Mouse (Mus musculus): ENCODE data around the gene Agbl1. TPM values are rescaled to one million over a fixed set of nuclear protein-coding genes. Genes with fewer than 3 reads are reported as not detected.

The Agbl1 gene
- polyA plus RNA-seq, 1 experiment from 2014 or later: not detected

DNA sequence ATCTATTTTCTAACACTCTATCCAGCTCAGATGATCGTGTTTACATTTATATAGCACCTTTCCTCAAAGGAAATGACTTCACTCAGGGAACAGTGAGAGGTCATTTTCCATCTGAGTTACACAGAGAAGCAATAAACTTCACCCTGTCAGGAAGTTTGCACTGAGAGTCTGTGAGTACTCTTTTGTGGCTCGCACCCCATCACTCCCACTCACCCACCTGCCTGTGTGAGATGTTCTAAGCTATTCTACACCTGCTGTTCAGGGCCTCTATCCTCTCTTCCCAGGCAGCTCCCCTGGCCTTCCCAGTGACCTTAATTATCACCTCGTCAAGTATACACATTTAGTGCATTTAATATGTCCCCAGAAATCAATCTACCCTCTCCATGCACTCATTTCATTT is 580.3 kb downstream of the Agbl1 start:
- Histone ChIP-seq H3K4me1 (ENCODE audit: insufficient read depth) (no peaks in the 10 kb centered on the region), H3K4me2 (no peak overlapping the region), H3K36me3 (ENCODE audit: insufficient read depth) (no peaks in the 10 kb centered on the region), H3K4me3 (ENCODE audit: low read depth, low read length) (no peak overlapping the region), H3K9me3 (ENCODE audit: low read depth, low read length) (no peaks in the 10 kb centered on the region), H3K27ac (ENCODE audit: low read depth) (no peak overlapping the region), H3K27me3 (ENCODE audit: insufficient read depth, low read length) (no peaks in the 10 kb centered on the region), H3K9ac (no peak overlapping the region)
- ATAC-seq (ENCODE audit: insufficient read depth) (no peak), DNase-seq (no peak)
- WGBS: 23% methylated on average over 3 of the region's 3 CpGs
- TF ChIP-seq CTCF (IDR thresholded peaks at IDR 0.05; ENCODE audit: low read depth): no peak

DNA sequence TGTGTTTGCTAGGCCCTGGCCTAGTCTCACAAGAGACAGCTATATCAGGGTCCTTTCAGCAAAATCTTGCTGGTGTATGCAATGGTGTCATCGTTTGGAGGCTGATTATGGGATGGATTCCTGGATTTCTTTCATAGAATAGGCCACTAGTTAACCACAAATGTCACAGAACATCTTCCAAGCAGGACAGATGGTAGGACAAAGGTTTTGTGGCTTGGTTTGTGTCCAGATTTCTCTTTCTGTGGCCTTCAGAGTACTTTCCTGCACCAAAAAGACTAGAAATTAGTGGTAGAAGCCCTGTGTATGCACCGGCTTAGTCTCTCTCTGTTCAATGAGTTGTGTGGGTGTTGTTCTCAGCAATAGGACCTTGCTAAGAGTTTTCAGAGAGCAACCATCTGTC is 590.9 kb downstream of the Agbl1 start:
- Histone ChIP-seq H3K4me2 (no peak overlapping the region), H3K27me3 (ENCODE audit: insufficient read depth, low read length) (no peaks in the 10 kb centered on the region), H3K4me3 (ENCODE audit: low read depth, low read length) (no peak overlapping the region), H3K9me3 (ENCODE audit: low read depth, low read length) (no peaks in the 10 kb centered on the region), H3K9ac (no peak overlapping the region), H3K27ac (ENCODE audit: low read depth) (no peak overlapping the region), H3K4me1 (ENCODE audit: insufficient read depth) (no peaks in the 10 kb centered on the region), H3K36me3 (ENCODE audit: insufficient read depth) (no peaks in the 10 kb centered on the region)
- DNase-seq: no peak
- no peak for TF ChIP-seq CTCF (IDR thresholded peaks at IDR 0.05; ENCODE audit: low read depth)
- 71% methylated on average over 2 of the region's 2 CpGs for WGBS
- no peak for ATAC-seq (ENCODE audit: insufficient read depth)

DNA sequence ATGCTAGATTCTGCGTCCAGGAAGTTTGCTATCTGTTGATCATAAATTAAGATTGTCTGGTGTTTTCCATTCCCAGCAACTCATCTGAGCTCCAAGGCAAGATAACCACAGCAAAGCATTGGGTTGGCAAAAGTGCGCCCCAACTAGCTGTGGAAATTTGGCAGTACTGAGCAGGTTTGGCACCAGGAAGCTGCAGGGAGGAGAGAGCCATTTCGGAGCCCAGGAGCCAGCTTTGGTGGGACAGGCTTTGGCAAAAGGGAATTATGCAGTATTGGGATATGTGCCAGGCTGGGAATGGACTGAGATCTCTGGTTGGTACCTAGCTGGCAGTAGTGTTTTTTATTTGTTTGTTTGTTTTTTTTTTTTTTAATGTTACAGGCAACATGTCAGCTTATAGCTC is 612.5 kb downstream of the Agbl1 start:
- no peaks in the 10 kb centered on the region for H3K27me3 ChIP-seq (ENCODE audit: insufficient read depth, low read length)
- ATAC-seq (ENCODE audit: insufficient read depth) (no peak), DNase-seq (no peak)
- no peaks in the 10 kb centered on the region for H3K4me1 ChIP-seq (ENCODE audit: insufficient read depth)
- no peak overlapping the region for H3K9ac ChIP-seq
- H3K27ac ChIP-seq (ENCODE audit: low read depth): no peak overlapping the region
- no peaks in the 10 kb centered on the region for H3K9me3 ChIP-seq (ENCODE audit: low read depth, low read length)
- no peak for TF ChIP-seq CTCF (IDR thresholded peaks at IDR 0.05; ENCODE audit: low read depth)
- H3K36me3 ChIP-seq (ENCODE audit: insufficient read depth): no peaks in the 10 kb centered on the region
- H3K4me2 ChIP-seq: no peak overlapping the region
- WGBS: 77% methylated on average over 3 of the region's 3 CpGs
- H3K4me3 ChIP-seq (ENCODE audit: low read depth, low read length): no peak overlapping the region

DNA sequence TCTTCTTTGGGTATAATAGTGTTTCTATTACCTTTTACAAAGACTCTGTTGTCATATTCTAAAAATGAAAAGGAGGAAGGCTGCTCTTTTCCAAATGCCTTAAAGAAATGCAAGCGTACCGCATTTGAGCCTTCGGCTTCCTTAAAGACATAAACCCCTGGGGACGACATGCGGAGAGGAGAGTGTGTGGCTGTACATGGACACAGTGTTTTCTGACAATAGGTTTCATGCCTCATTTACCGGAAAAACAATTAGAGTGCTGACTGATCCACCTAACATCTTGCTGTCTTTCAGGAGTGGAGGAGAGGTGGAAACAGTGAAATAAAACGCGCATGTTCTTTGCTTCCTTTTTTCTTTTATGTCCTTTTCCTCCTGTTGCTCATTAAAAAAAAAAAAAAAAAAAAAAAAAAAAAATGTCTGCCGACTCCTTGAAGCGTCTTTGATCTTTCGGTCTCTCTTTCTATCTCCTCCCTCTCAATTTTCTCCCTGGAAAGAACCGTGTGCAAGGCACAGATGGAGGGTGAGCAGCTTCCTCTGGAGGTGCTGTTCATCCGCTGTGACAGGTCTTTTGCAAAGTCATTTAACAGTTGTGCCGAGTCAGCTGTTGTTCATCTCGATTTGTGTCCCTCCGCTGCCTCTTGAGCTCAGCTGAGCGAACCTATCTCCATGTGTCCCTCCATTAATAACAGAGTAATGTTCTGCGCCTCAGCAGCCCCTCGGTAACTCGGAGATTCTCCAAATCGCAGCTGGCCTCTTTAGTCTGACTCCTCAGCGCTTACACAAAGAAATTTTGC is 659.9 kb downstream of the Agbl1 start:
- TF ChIP-seq CTCF (IDR thresholded peaks at IDR 0.05; ENCODE audit: low read depth): no peak
- Histone ChIP-seq H3K9me3 (ENCODE audit: low read depth, low read length) (no peaks in the 10 kb centered on the region), H3K27me3 (ENCODE audit: insufficient read depth, low read length) (no peaks in the 10 kb centered on the region), H3K4me2 (no peak overlapping the region), H3K27ac (ENCODE audit: low read depth) (no peak overlapping the region), H3K9ac (no peak overlapping the region), H3K4me1 (ENCODE audit: insufficient read depth) (no peaks in the 10 kb centered on the region), H3K4me3 (ENCODE audit: low read depth, low read length) (no peak overlapping the region), H3K36me3 (ENCODE audit: insufficient read depth) (no peaks in the 10 kb centered on the region)
- 65% methylated on average over 22 of the region's 22 CpGs for WGBS
- ATAC-seq (ENCODE audit: insufficient read depth): no peak
- no peak for DNase-seq

DNA sequence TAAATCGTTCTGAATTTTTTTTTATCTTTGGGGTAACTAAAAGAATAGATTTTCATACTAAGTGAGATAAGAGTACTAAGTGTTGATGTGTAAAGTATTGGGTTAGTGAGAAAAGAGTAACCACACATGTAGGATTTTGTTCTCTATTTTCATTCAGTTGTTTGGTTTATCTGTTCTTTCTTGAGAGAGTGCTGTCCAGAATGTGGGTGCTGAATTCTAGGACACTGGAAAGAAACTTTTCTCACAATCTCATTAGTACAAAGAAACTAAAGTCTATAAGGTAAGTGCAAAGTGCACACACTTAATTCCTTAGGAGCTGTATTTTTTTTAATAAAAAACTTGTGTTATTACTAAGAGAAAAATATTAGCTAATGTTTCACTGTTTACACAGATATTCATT is 674.4 kb downstream of the Agbl1 start:
- peak; percentile 52 for DNase-seq
- no peak for ATAC-seq (ENCODE audit: insufficient read depth)
- H3K36me3 ChIP-seq (ENCODE audit: insufficient read depth): no peaks in the 10 kb centered on the region
- WGBS: 71% methylated on average over 1 of the region's 1 CpGs
- H3K27me3 ChIP-seq (ENCODE audit: insufficient read depth, low read length): no peaks in the 10 kb centered on the region
- H3K4me3 ChIP-seq (ENCODE audit: low read depth, low read length): no peak overlapping the region
- no peaks in the 10 kb centered on the region for H3K4me1 ChIP-seq (ENCODE audit: insufficient read depth)
- no peaks in the 10 kb centered on the region for H3K9me3 ChIP-seq (ENCODE audit: low read depth, low read length)
- H3K9ac ChIP-seq: no peak overlapping the region
- no peak overlapping the region for H3K27ac ChIP-seq (ENCODE audit: low read depth)
- H3K4me2 ChIP-seq: no peak overlapping the region
- TF ChIP-seq CTCF (IDR thresholded peaks at IDR 0.05; ENCODE audit: low read depth): no peak

DNA sequence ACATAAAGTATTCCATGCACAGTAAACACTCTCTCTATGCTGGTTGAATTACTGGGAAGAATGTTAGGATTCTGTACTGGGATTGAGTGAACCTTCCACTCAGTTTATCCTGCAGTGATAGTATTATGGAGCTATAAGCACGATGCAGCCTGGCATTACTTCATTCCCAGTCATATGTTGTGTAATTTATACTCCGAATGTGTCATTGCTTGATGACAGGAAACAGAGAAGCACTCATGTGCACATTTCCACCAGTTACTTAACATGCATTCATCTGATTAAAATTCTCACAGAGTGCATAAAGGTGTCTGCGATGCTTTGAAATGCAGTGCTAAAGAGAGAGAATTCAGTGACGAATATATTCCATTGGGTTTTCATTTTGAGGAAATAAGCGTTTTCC is 682.0 kb downstream of the Agbl1 start:
- WGBS: 83% methylated on average over 5 of the region's 5 CpGs
- Histone ChIP-seq H3K27me3 (ENCODE audit: insufficient read depth, low read length) (no peaks in the 10 kb centered on the region), H3K9me3 (ENCODE audit: low read depth, low read length) (no peaks in the 10 kb centered on the region), H3K9ac (no peak overlapping the region), H3K4me3 (ENCODE audit: low read depth, low read length) (no peak overlapping the region), H3K27ac (ENCODE audit: low read depth) (no peak overlapping the region), H3K4me2 (no peak overlapping the region), H3K36me3 (ENCODE audit: insufficient read depth) (no peaks in the 10 kb centered on the region), H3K4me1 (ENCODE audit: insufficient read depth) (no peaks in the 10 kb centered on the region)
- no peak for TF ChIP-seq CTCF (IDR thresholded peaks at IDR 0.05; ENCODE audit: low read depth)
- ATAC-seq (ENCODE audit: insufficient read depth) (no peak), DNase-seq (no peak)

DNA sequence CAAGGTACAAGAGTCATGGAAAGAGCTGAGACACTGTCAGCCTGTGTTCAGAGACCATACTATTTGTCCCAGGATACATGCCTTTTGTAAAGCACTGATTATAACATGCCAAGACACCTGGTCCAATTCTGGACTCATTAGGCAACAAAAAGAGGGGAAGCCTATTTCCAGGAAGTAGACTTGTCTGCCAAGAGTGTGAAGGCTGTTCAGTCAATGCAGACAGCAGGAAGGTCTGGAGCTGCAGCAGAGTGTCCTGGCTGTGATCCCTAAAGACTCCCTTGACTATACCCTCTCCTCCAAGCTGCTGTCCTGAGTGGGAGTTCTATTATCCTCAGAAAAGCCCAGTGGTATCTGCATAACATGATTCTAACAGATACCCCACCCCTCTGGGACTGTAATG is 689.2 kb downstream of the Agbl1 start:
- Histone ChIP-seq H3K4me2 (no peak overlapping the region), H3K36me3 (ENCODE audit: insufficient read depth) (no peaks in the 10 kb centered on the region), H3K4me3 (ENCODE audit: low read depth, low read length) (no peak overlapping the region), H3K27me3 (ENCODE audit: insufficient read depth, low read length) (no peaks in the 10 kb centered on the region), H3K9me3 (ENCODE audit: low read depth, low read length) (no peaks in the 10 kb centered on the region), H3K9ac (no peak overlapping the region), H3K4me1 (ENCODE audit: insufficient read depth) (no peaks in the 10 kb centered on the region), H3K27ac (ENCODE audit: low read depth) (no peak overlapping the region)
- no peak for TF ChIP-seq CTCF (IDR thresholded peaks at IDR 0.05; ENCODE audit: low read depth)
- ATAC-seq (ENCODE audit: insufficient read depth): no peak
- DNase-seq: no peak
